Mouse (Mus musculus) heart, embryonic 12.5 days (tissue): ENCODE measurements at regions not wholly inside any gene's neighbourhood (a gene's known extent, or its start where the extent isn't known, plus 50 kb on each side); places are given as distances from the start of the nearest gene placed in this dataset.

ENCODE experiments used
- ATAC-seq: fragments of 200-750 bp; cut with Nextera tagmentation; 2 replicates; pipeline ENCODE4 v1.8.0; 2017; ENCODE audit warnings: moderate TSS enrichment, moderate library complexity; ENCODE audit not compliant: insufficient number of reproducible peaks, low FRiP score
- H3K27ac ChIP-seq: fragments of 300-500 bp; sonication (generic); 2 replicates; pipeline ENCODE4 v1.5.1; 2016; ENCODE audit warnings: mild to moderate bottlenecking, moderate library complexity; ENCODE audit not compliant: poor library complexity, severe bottlenecking
- H3K27me3 ChIP-seq: fragments of 300-500 bp; sonication (generic); replicated peaks from 2 replicates; pipeline ENCODE4 v1.6.1; 2016; ENCODE audit warnings: mild to moderate bottlenecking, moderate library complexity
- H3K36me3 ChIP-seq: fragments of 300-500 bp; sonication (generic); 2 replicates; pipeline ENCODE4 v1.6.1; 2016; ENCODE audit warnings: mild to moderate bottlenecking, moderate library complexity
- H3K4me1 ChIP-seq: fragments of 300-500 bp; sonication (generic); replicated peaks from 2 replicates; pipeline ENCODE4 v1.6.1; 2016; ENCODE audit warnings: mild to moderate bottlenecking
- H3K4me2 ChIP-seq: fragments of 300-500 bp; sonication (generic); 2 replicates; pipeline ENCODE4 v1.6.1; 2016; ENCODE audit warnings: mild to moderate bottlenecking, moderate library complexity
- H3K4me3 ChIP-seq: fragments of 300-500 bp; sonication (generic); 2 replicates; pipeline ENCODE4 v1.5.1; 2016; ENCODE audit warnings: mild to moderate bottlenecking
- H3K9ac ChIP-seq: fragments of 300-500 bp; sonication (generic); 2 replicates; pipeline ENCODE4 v1.6.1; 2016; ENCODE audit warnings: mild to moderate bottlenecking, moderate library complexity
- H3K9me3 ChIP-seq: fragments of 300-500 bp; sonication (generic); replicated peaks from 2 replicates; pipeline ENCODE4 v1.6.1; 2016; ENCODE audit warnings: mild to moderate bottlenecking, moderate library complexity
- WGBS: fragments of 180-500 bp; shearing (Covaris S2); methylation state at CpG from one replicate; pipeline ENCODE4 v1.1.7; 2016; 5-methylcytosine and 5-hydroxymethylcytosine counted together

- Histone ChIP-seq H3K36me3 (no peaks in the 10 kb centered on the region), H3K9ac (no peak overlapping the region), H3K4me3 (no peak overlapping the region), H3K27ac (no peak overlapping the region), H3K4me2 (no peak overlapping the region), H3K9me3 (no peaks in the 10 kb centered on the region), H3K27me3 (no peaks in the 10 kb centered on the region), H3K4me1 (peaks cover 4% of the 10 kb centered on the region; the same call in 1 of the 2 replicates)
- ATAC-seq = no peak
- WGBS = 88% methylated on average over 7 of the region's 7 CpGs
These were observed 370.9 kb upstream of the Mef2c start for GRCm38 (mm10) chr13:83132671-83133638.

- Histone ChIP-seq H3K4me1 (no peaks in the 10 kb centered on the region), H3K27me3 (no peaks in the 10 kb centered on the region), H3K9me3 (no peaks in the 10 kb centered on the region), H3K4me3 (no peak overlapping the region), H3K4me2 (no peak overlapping the region), H3K36me3 (no peaks in the 10 kb centered on the region), H3K27ac (no peak overlapping the region), H3K9ac (no peak overlapping the region)
- WGBS = 75% methylated on average over 3 of the region's 3 CpGs
- ATAC-seq = no peak
These were observed 360.5 kb upstream of the Mef2c start for GRCm38 (mm10) chr13:83143316-83143715.

DNA sequence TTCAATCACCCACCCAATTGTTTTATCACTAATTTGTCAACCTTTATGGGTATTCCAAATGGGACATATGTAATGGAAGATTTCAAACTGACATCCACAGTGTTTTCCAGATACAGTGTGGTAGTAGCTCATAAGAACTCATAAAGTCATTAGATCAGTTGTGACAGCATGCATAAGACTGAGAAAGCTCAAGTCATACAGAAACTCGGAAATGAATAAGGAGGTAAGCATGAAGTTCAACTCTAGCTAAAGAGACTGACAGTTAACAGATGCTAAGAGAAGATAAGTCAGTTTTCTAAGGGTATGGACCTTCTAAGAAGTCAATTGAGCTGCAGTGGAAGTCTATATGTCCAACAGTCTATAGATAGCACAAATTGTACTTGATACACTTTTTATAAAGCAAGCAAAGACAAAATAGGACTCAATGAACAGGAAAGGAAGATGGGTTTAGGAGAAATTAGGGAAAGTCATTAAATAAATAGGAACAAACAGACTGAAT is 349.2 kb upstream of the Mef2c start:
- H3K4me1 ChIP-seq = no peaks in the 10 kb centered on the region
- no peaks in the 10 kb centered on the region for H3K27me3 ChIP-seq
- H3K9ac ChIP-seq = no peak overlapping the region
- H3K4me3 ChIP-seq = no peak overlapping the region
- H3K9me3 ChIP-seq = no peaks in the 10 kb centered on the region
- no peak overlapping the region for H3K4me2 ChIP-seq
- WGBS = 56% methylated on average over 1 of the region's 1 CpGs
- ATAC-seq = no peak
- no peak overlapping the region for H3K27ac ChIP-seq
- no peaks in the 10 kb centered on the region for H3K36me3 ChIP-seq

- Histone ChIP-seq H3K27me3 (no peaks in the 10 kb centered on the region), H3K9me3 (no peaks in the 10 kb centered on the region), H3K4me3 (no peak overlapping the region), H3K4me1 (no peaks in the 10 kb centered on the region), H3K27ac (no peak overlapping the region), H3K36me3 (no peaks in the 10 kb centered on the region), H3K4me2 (no peak overlapping the region), H3K9ac (no peak overlapping the region)
- ATAC-seq = no peak
- WGBS = 54% methylated on average over 2 of the region's 2 CpGs
These were observed 343.9 kb upstream of the Mef2c start for GRCm38 (mm10) chr13:83159969-83160368.

DNA sequence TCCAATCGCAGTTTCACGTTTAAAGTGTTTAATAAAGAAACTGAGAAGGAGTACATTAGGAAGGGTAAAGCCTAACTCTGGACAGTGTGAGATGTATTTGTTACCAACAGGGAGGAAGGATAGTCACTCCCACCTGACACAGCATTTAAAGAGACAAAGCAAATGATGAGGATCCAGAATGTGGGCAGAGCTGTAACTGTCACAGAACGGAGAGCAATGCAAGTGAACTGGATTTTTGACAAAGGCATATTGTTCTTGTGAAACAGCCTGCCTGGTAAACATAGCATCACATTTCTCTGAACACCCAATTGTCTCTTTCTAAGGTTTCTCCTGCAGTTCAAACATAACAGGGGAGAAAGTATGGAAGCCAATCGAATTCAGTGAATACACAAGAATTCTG is 341.1 kb upstream of the Mef2c start:
- H3K36me3 ChIP-seq = no peaks in the 10 kb centered on the region
- 86% methylated on average over 4 of the region's 4 CpGs for WGBS
- H3K4me3 ChIP-seq = no peak overlapping the region
- no peaks in the 10 kb centered on the region for H3K4me1 ChIP-seq
- no peak overlapping the region for H3K4me2 ChIP-seq
- H3K9ac ChIP-seq = no peak overlapping the region
- H3K27me3 ChIP-seq = no peaks in the 10 kb centered on the region
- no peak overlapping the region for H3K27ac ChIP-seq
- ATAC-seq = no peak
- H3K9me3 ChIP-seq = no peaks in the 10 kb centered on the region

DNA sequence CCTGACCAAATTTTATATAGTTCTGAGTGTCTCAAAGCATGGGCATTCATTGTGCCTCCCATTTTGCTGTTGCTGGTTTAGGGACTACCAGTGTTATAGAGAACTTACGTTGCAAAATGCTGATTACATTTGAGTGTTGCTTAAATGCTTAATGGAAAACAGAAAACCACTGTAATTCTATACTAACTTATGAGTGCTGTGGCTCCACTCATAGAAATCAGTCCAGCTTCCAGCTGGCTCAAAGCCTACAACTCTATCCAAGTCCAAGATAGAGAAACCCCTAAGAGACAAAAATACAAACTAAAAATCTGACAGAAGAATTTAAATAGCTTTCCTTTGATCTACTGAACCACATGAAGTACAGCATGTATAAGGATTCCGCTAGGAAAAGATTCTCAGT is 328.7 kb upstream of the Mef2c start:
- no peak overlapping the region for H3K4me2 ChIP-seq
- no peaks in the 10 kb centered on the region for H3K9me3 ChIP-seq
- no peak overlapping the region for H3K9ac ChIP-seq
- no peak for ATAC-seq
- no peaks in the 10 kb centered on the region for H3K4me1 ChIP-seq
- H3K36me3 ChIP-seq = no peaks in the 10 kb centered on the region
- H3K4me3 ChIP-seq = no peak overlapping the region
- 73% methylated on average over 2 of the region's 2 CpGs for WGBS
- H3K27me3 ChIP-seq = no peaks in the 10 kb centered on the region
- no peak overlapping the region for H3K27ac ChIP-seq

DNA sequence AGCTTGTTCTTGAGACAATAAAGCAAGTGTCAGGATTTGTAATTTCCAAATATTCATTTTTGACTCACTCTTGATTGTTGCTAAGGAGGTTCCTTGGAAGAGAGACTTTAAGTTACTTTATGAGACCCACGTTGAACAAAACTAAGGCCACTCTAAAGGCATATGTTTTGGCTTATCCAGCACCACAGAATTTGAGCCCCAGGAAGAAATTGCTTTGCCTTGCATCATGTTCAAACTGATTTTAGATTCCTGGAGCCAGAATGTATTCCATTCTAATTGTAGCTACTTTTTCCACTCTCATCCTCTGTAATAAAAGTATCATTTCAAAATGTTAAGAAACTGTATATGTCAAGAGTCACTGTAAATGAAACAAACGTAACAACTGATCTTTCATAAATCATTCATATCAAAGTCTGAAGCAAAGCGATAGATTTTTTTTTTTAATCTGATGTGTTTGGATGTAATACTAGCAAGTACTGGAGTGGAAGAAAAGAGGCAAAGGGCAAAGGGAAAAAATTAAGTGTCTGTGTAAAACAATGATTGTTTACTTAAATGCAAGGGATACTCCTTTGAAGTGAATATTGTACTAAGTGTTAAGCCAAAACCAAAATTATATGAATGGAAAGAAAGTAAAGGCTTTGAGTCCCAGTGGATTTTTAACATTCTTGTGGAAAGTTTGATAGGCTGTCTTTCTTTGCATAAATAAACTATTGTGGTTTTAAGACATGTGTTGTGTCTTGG is 301.7 kb upstream of the Mef2c start:
- Histone ChIP-seq H3K27ac (no peak overlapping the region), H3K36me3 (no peaks in the 10 kb centered on the region), H3K4me1 (no peaks in the 10 kb centered on the region), H3K4me3 (no peak overlapping the region), H3K4me2 (no peak overlapping the region), H3K9me3 (no peaks in the 10 kb centered on the region), H3K9ac (no peak overlapping the region), H3K27me3 (no peaks in the 10 kb centered on the region)
- no peak for ATAC-seq
- 84% methylated on average over 3 of the region's 3 CpGs for WGBS

DNA sequence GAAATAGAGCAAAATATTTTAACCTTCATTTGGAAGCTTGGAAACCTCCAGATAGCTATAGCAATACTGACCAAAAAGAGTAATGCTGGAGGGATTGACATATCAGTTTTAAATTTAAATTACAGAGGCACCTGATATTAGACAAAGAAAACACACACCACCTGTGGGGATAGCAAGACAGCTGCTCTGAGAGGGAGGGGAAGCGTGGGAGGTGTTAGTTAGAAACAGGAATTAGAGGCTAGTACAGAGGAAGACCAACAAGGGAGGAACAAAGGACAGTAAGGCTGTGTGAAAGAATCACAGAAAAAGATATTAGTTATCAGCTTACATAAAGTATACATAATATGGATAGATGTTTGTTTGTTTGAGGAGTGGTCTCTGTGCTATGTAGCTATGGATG is 297.2 kb upstream of the Mef2c start:
- no peaks in the 10 kb centered on the region for H3K36me3 ChIP-seq
- 89% methylated on average over 1 of the region's 1 CpGs for WGBS
- no peaks in the 10 kb centered on the region for H3K9me3 ChIP-seq
- no peak for ATAC-seq
- H3K27ac ChIP-seq = no peak overlapping the region
- H3K27me3 ChIP-seq = no peaks in the 10 kb centered on the region
- H3K9ac ChIP-seq = no peak overlapping the region
- no peak overlapping the region for H3K4me3 ChIP-seq
- H3K4me2 ChIP-seq = no peak overlapping the region
- H3K4me1 ChIP-seq = peaks cover 4% of the 10 kb centered on the region

- no peak overlapping the region for H3K4me3 ChIP-seq
These were observed 296.3 kb upstream of the Mef2c start for GRCm38 (mm10) chr13:83207513-83207912.

GRCm38 (mm10) chr13:83208111-83208510 is 295.7 kb upstream of the Mef2c start:
- Histone ChIP-seq H3K4me1 (peaks cover 4% of the 10 kb centered on the region), H3K4me3 (no peak overlapping the region), H3K9ac (no peak overlapping the region), H3K27ac (no peak overlapping the region), H3K4me2 (no peak overlapping the region), H3K36me3 (no peaks in the 10 kb centered on the region), H3K9me3 (no peaks in the 10 kb centered on the region), H3K27me3 (no peaks in the 10 kb centered on the region)
- ATAC-seq = no peak
- WGBS = 73% methylated on average over 5 of the region's 5 CpGs

More at GRCm38 (mm10) chr13:83207513-83207912, 296.3 kb upstream of the Mef2c start:
- Histone ChIP-seq H3K4me2 (no peak overlapping the region), H3K36me3 (no peaks in the 10 kb centered on the region), H3K9ac (no peak overlapping the region), H3K27me3 (no peaks in the 10 kb centered on the region), H3K9me3 (no peaks in the 10 kb centered on the region), H3K27ac (no peak overlapping the region), H3K4me1 (peaks cover 4% of the 10 kb centered on the region)
- no peak for ATAC-seq
- WGBS = 54% methylated on average over 4 of the region's 4 CpGs

GRCm38 (mm10) chr13:83214811-83215210 is 289.0 kb upstream of the Mef2c start:
- no peaks in the 10 kb centered on the region for H3K4me1 ChIP-seq
- no peak overlapping the region for H3K27ac ChIP-seq
- H3K4me2 ChIP-seq = no peak overlapping the region
- no peak overlapping the region for H3K4me3 ChIP-seq
- ATAC-seq = no peak
- H3K9ac ChIP-seq = no peak overlapping the region
- no peaks in the 10 kb centered on the region for H3K27me3 ChIP-seq
- H3K9me3 ChIP-seq = no peaks in the 10 kb centered on the region
- no peaks in the 10 kb centered on the region for H3K36me3 ChIP-seq
